Mouse (Mus musculus) Muller cell, postnatal 12 days (primary cell): ENCODE data around the gene Ptn.

Source experiments
- DNase-seq: peaks from one replicate; pipeline ENCODE4 v3.0.0-alpha.2; 2015; ENCODE audit errors: inconsistent ontology term

The Ptn gene

GRCm38 (mm10) chr6:36809747-36810285 lies at the start of gene Ptn:
Gene Ptn (minus strand): TSS chr6:36810220.
- DNase-seq: peak; percentile 70

- DNase-seq: no peak
Observed at GRCm38 (mm10) chr6:36858258-36859041, 48.4 kb upstream of the Ptn start.

- no peak for DNase-seq
Observed at GRCm38 (mm10) chr6:36857627-36858257, 47.7 kb upstream of the Ptn start.

GRCm38 (mm10) chr6:36850422-36851129 lies 40.6 kb upstream of the Ptn start:
- DNase-seq: no peak

GRCm38 (mm10) chr6:36845288-36845687 lies 35.3 kb upstream of the Ptn start:
- DNase-seq: no peak

- DNase-seq: peak; percentile 10
Observed at GRCm38 (mm10) chr6:36844258-36844657, 34.2 kb upstream of the Ptn start.

- no peak for DNase-seq
Observed at GRCm38 (mm10) chr6:36843031-36843488, 33.0 kb upstream of the Ptn start.

- no peak for DNase-seq
Observed at GRCm38 (mm10) chr6:36842101-36842922, 32.3 kb upstream of the Ptn start.

GRCm38 (mm10) chr6:36841701-36842100 lies 31.7 kb upstream of the Ptn start:
- DNase-seq: no peak

- no peak for DNase-seq
Observed at GRCm38 (mm10) chr6:36841174-36841573, 31.2 kb upstream of the Ptn start.

- no peak for DNase-seq
Observed at GRCm38 (mm10) chr6:36838747-36839146, 28.7 kb upstream of the Ptn start.

- DNase-seq: no peak
Observed at GRCm38 (mm10) chr6:36835351-36835750, 25.3 kb upstream of the Ptn start.

- no peak for DNase-seq
Observed at GRCm38 (mm10) chr6:36834695-36835265, 24.8 kb upstream of the Ptn start.

GRCm38 (mm10) chr6:36832681-36833080 lies 22.7 kb upstream of the Ptn start:
- no peak for DNase-seq

GRCm38 (mm10) chr6:36832207-36832606 lies 22.2 kb upstream of the Ptn start:
- peak; percentile 63 for DNase-seq

GRCm38 (mm10) chr6:36830371-36830925 lies 20.4 kb upstream of the Ptn start:
- DNase-seq: peak; percentile 43

GRCm38 (mm10) chr6:36819784-36820050 lies 9.7 kb upstream of the Ptn start:
- DNase-seq: peak; percentile 28

- DNase-seq: peak; percentile 95
Observed at GRCm38 (mm10) chr6:36819019-36819783, 9.2 kb upstream of the Ptn start.

GRCm38 (mm10) chr6:36818281-36819018 lies 8.4 kb upstream of the Ptn start:
- peak; percentile 60 for DNase-seq
